Mouse (Mus musculus) intestine, postnatal 0 days (tissue): Measurements from ENCODE around the gene Bloc1s4. TPM values are rescaled to one million over a fixed set of nuclear protein-coding genes. Genes with fewer than 3 reads are reported as not detected.

ENCODE experiments used
- ATAC-seq: fragments of 200-750 bp; cut with Nextera tagmentation; 2 replicates; pipeline ENCODE4 v1.8.0; 2017; ENCODE audit warnings: mild to moderate bottlenecking, moderate TSS enrichment, moderate library complexity
- H3K27ac ChIP-seq: fragments of 300-500 bp; sonication (generic); 2 replicates; pipeline ENCODE4 v1.5.1; 2014; ENCODE audit warnings: mild to moderate bottlenecking, low read depth, low read length, moderate library complexity
- H3K27me3 ChIP-seq: fragments of 300-500 bp; sonication (generic); replicated peaks from 2 replicates; pipeline ENCODE4 v1.6.1; 2014; ENCODE audit warnings: low read length, mixed read lengths; ENCODE audit not compliant: control insufficient read depth, insufficient read depth
- H3K36me3 ChIP-seq: fragments of 300-500 bp; sonication (generic); 2 replicates; pipeline ENCODE4 v1.6.1; 2014; ENCODE audit warnings: mild to moderate bottlenecking, moderate library complexity; ENCODE audit not compliant: control insufficient read depth, insufficient read depth
- H3K4me1 ChIP-seq: fragments of 300-500 bp; sonication (generic); replicated peaks from 2 replicates; pipeline ENCODE4 v1.6.1; 2014; ENCODE audit warnings: antibody characterized with exemption, low read length, mixed read lengths; ENCODE audit not compliant: control insufficient read depth, insufficient read depth
- H3K4me2 ChIP-seq: fragments of 300-500 bp; sonication (generic); replicated peaks from 2 replicates; pipeline ENCODE4 v1.6.1; 2014; ENCODE audit warnings: low read depth, mild to moderate bottlenecking, moderate library complexity
- H3K4me3 ChIP-seq: fragments of 300-500 bp; sonication (generic); 2 replicates; pipeline ENCODE4 v1.5.1; 2014; ENCODE audit warnings: low read depth, low read length
- H3K9ac ChIP-seq: fragments of 300-500 bp; sonication (generic); 2 replicates; pipeline ENCODE4 v1.6.1; 2014; ENCODE audit warnings: mild to moderate bottlenecking, low read depth, low read length
- H3K9me3 ChIP-seq: fragments of 300-500 bp; sonication (generic); 2 replicates; pipeline ENCODE4 v1.6.1; 2016; ENCODE audit warnings: mixed run types; ENCODE audit not compliant: control insufficient read depth
- CTCF ChIP-seq: sonication (generic); IDR thresholded peaks from 2 replicates; pipeline ENCODE4 v1.5.1; 2016; ENCODE audit warnings: low read depth, mild to moderate bottlenecking, control low read depth, antibody characterized with exemption, moderate library complexity
- WGBS: fragments of 180-500 bp; shearing (Covaris S2); extraction: QIAGEN DNeasy Blood & Tissue Kit; methylation state at CpG from one replicate; pipeline ENCODE4 v1.1.7; 2014; 5-methylcytosine and 5-hydroxymethylcytosine counted together
- polyA plus RNA-seq: library from polyadenylated mRNA; unstranded; fragments of >200 nt; fragmentation: Nextera tagmentation; extraction: Ambion mirVana; gene quantifications from 2 replicates; pipeline ENCODE4 v1.2.1, GENCODE M21; 2015

Gene Bloc1s4
- polyA plus RNA-seq, 1 experiment from 2014 or later: 22.5 TPM

GRCm38 (mm10) chr5:36723356-36723755, 25.1 kb downstream of the Bloc1s4 start:
- 88% methylated on average over 9 of the region's 9 CpGs for WGBS
- H3K27ac ChIP-seq: no peak overlapping the region

GRCm38 (mm10) chr5:36722415-36722856, 26.0 kb downstream of the Bloc1s4 start:
- no peak for TF ChIP-seq CTCF
- H3K27me3 ChIP-seq: no peaks in the 10 kb centered on the region
- no peak for ATAC-seq
- no peaks in the 10 kb centered on the region for H3K9me3 ChIP-seq
- H3K9ac ChIP-seq: no peak overlapping the region
- no peak overlapping the region for H3K27ac ChIP-seq
- WGBS: 71% methylated on average over 6 of the region's 6 CpGs
- no peak overlapping the region for H3K4me2 ChIP-seq
- H3K4me1 ChIP-seq: no peaks in the 10 kb centered on the region; the same call in 1 of the 2 replicates
- no peak overlapping the region for H3K4me3 ChIP-seq
- no peaks in the 10 kb centered on the region for H3K36me3 ChIP-seq

More at GRCm38 (mm10) chr5:36723356-36723755, 25.1 kb downstream of the Bloc1s4 start:
- H3K27me3 ChIP-seq: no peaks in the 10 kb centered on the region
- ATAC-seq: no peak
- H3K4me2 ChIP-seq: no peak overlapping the region
- H3K9ac ChIP-seq: no peak overlapping the region
- H3K4me3 ChIP-seq: no peak overlapping the region
- H3K9me3 ChIP-seq: no peaks in the 10 kb centered on the region
- peaks cover under 1% of the 10 kb centered on the region; the same call in 1 of the 2 replicates for H3K4me1 ChIP-seq
- no peak for TF ChIP-seq CTCF
- H3K36me3 ChIP-seq: no peaks in the 10 kb centered on the region

GRCm38 (mm10) chr5:36720710-36721375, 27.6 kb downstream of the Bloc1s4 start:
- no peak for TF ChIP-seq CTCF
- Histone ChIP-seq H3K9me3 (no peaks in the 10 kb centered on the region), H3K4me2 (no peak overlapping the region), H3K4me1 (no peaks in the 10 kb centered on the region; the same call in 1 of the 2 replicates), H3K4me3 (no peak overlapping the region), H3K27ac (peak overlapping the region; percentile 30), H3K9ac (no peak overlapping the region), H3K36me3 (no peaks in the 10 kb centered on the region), H3K27me3 (no peaks in the 10 kb centered on the region)
- no peak for ATAC-seq
- WGBS: 51% methylated on average over 5 of the region's 5 CpGs

GRCm38 (mm10) chr5:36720219-36720618, 28.2 kb downstream of the Bloc1s4 start:
- Histone ChIP-seq H3K4me2 (no peak overlapping the region), H3K9me3 (no peaks in the 10 kb centered on the region), H3K4me1 (no peaks in the 10 kb centered on the region; the same call in 1 of the 2 replicates), H3K4me3 (no peak overlapping the region), H3K36me3 (no peaks in the 10 kb centered on the region), H3K27me3 (no peaks in the 10 kb centered on the region), H3K9ac (no peak overlapping the region), H3K27ac (no peak overlapping the region)
- ATAC-seq: no peak
- WGBS: 82% methylated on average over 5 of the region's 5 CpGs
- no peak for TF ChIP-seq CTCF

GRCm38 (mm10) chr5:36719601-36720000, 28.8 kb downstream of the Bloc1s4 start:
- Histone ChIP-seq H3K4me3 (no peak overlapping the region), H3K27ac (no peak overlapping the region), H3K4me1 (no peaks in the 10 kb centered on the region; the same call in 1 of the 2 replicates), H3K36me3 (no peaks in the 10 kb centered on the region), H3K9me3 (no peaks in the 10 kb centered on the region), H3K4me2 (no peak overlapping the region), H3K9ac (no peak overlapping the region), H3K27me3 (no peaks in the 10 kb centered on the region)
- 84% methylated on average over 3 of the region's 3 CpGs for WGBS
- ATAC-seq: no peak
- TF ChIP-seq CTCF: no peak

GRCm38 (mm10) chr5:36719135-36719534, 29.3 kb downstream of the Bloc1s4 start:
- no peak for TF ChIP-seq CTCF
- no peak overlapping the region for H3K9ac ChIP-seq
- no peaks in the 10 kb centered on the region; the same call in 1 of the 2 replicates for H3K4me1 ChIP-seq
- no peak overlapping the region for H3K4me2 ChIP-seq
- H3K27ac ChIP-seq: no peak overlapping the region
- H3K9me3 ChIP-seq: no peaks in the 10 kb centered on the region
- ATAC-seq: no peak
- H3K36me3 ChIP-seq: no peaks in the 10 kb centered on the region
- no peak overlapping the region for H3K4me3 ChIP-seq
- H3K27me3 ChIP-seq: no peaks in the 10 kb centered on the region
- WGBS: 81% methylated on average over 5 of the region's 5 CpGs
